Mouse (Mus musculus) ovary, postnatal 10 days (tissue): ENCODE measurements around the gene Rell1.
"Not testable (repeated sequence)": the region's sequence is repeated elsewhere in the genome, so short reads cannot be mapped to it uniquely, and the experiment has no call there.

Experiments used
- DNase-seq: peaks from one replicate; pipeline ENCODE4 v3.0.0; 2022; ENCODE audit warnings: low spot score

Gene Rell1

GRCm38 (mm10) chr5:63897001-63897819 is 71.5 kb downstream of the Rell1 start:
- DNase-seq = not testable (repeated sequence)

- DNase-seq = no peak
Measured at GRCm38 (mm10) chr5:63891912-63892311, 76.8 kb downstream of the Rell1 start.

- DNase-seq = no peak
Measured at GRCm38 (mm10) chr5:63891241-63891640, 77.5 kb downstream of the Rell1 start.

GRCm38 (mm10) chr5:63887111-63887510 is 81.6 kb downstream of the Rell1 start:
- DNase-seq = no peak

GRCm38 (mm10) chr5:63886709-63887108 is 82.0 kb downstream of the Rell1 start:
- no peak for DNase-seq

- no peak for DNase-seq
Measured at GRCm38 (mm10) chr5:63886292-63886691, 82.4 kb downstream of the Rell1 start.

GRCm38 (mm10) chr5:63879026-63879425 is 89.7 kb downstream of the Rell1 start:
- no peak for DNase-seq

- no peak for DNase-seq
Measured at GRCm38 (mm10) chr5:63876081-63876480, 92.6 kb downstream of the Rell1 start.

GRCm38 (mm10) chr5:63874880-63875279 is 93.8 kb downstream of the Rell1 start:
- DNase-seq = no peak

- no peak for DNase-seq
Measured at GRCm38 (mm10) chr5:63872176-63872932, 96.3 kb downstream of the Rell1 start.

GRCm38 (mm10) chr5:63867421-63867820 is 101.3 kb downstream of the Rell1 start:
- DNase-seq = no peak

- no peak for DNase-seq
Measured at GRCm38 (mm10) chr5:63858901-63859300, 109.8 kb downstream of the Rell1 start.
